In genomic region chr3:98422926-98423325, GRCm38 (mm10) we compare ENCODE assay signal across 24 mouse cellular contexts. TPM values are rescaled to one million over a fixed set of nuclear protein-coding genes. Genes with fewer than 3 reads are reported as not detected.
DNase-seq lines count a peak whose midpoint lies in the region; ATAC-seq and TF ChIP-seq lines count a peak whose summit lies in the region.
"Had no signal": no experiment of that assay in that cellular context is flagged by ENCODE, and none has a peak within 500 bp of the region (broad histone marks: within the 10 kb centered on the region; RNA-seq: fewer than 3 reads in every experiment).

No protein-coding gene starts in this region.

- no peaks in the 10 kb centered on the region for H3K27me3 ChIP-seq in kidney, adult 2 months (replicated peaks; ENCODE audit: control insufficient read depth, insufficient read depth, low read length)
- H3K27me3 ChIP-seq in lung, embryonic 14.5 days (ENCODE audit: insufficient read depth, low read length): peaks cover 4% of the 10 kb centered on the region; the same call in 1 of the 2 replicates
- H3K27me3 ChIP-seq: Patski had no signal

- H3K36me3 ChIP-seq in kidney, adult 2 months (ENCODE audit: control insufficient read depth, insufficient read depth, low read length): no peaks in the 10 kb centered on the region
- H3K36me3 ChIP-seq in lung, embryonic 14.5 days (ENCODE audit: insufficient read depth): no peaks in the 10 kb centered on the region; the same call in 1 of the 2 replicates

- peak; percentile 56 for DNase-seq in kidney, adult 2 months
- DNase-seq in kidney, adult 11 months: no peak
- DNase-seq in lung, embryonic 14.5 days: peak; percentile 41
- no peak for DNase-seq in lung, postnatal 4 days
- DNase-seq in 416B (ENCODE audit: low read depth) (peak; percentile 35), R1 (ENCODE audit: low read depth, low spot score) (peak; percentile 0)
- DNase-seq in spleen, postnatal 36 days (ENCODE audit: low spot score in 2 of 2): no peak
- DNase-seq: adrenal gland, adult 8-10 months; B cell, adult 2 months; cerebellum, adult 11 months; cerebellum, adult 8-10 months; forebrain, postnatal 0 days; gastrocnemius, postnatal 14 days; heart, adult 2 months; heart, postnatal 14 days had no signal

- 59% methylated on average over 4 of the region's 4 CpGs for WGBS in kidney, adult 2 months
- 69% methylated on average over 4 of the region's 4 CpGs for WGBS in lung, embryonic 14.5 days

- H3K4me2 ChIP-seq in lung, embryonic 14.5 days: no peak overlapping the region
- H3K4me2 ChIP-seq: embryonic facial prominence, embryonic 13.5 days; forebrain, embryonic 13.5 days; heart, embryonic 11.5 days; heart, embryonic 15.5 days; hindbrain, embryonic 15.5 days had no signal

- no peak overlapping the region for H3K4me3 ChIP-seq in kidney, adult 2 months (ENCODE audit: insufficient read depth, low read depth, low read length)
- no peak overlapping the region for H3K4me3 ChIP-seq in lung, embryonic 14.5 days (ENCODE audit: low read depth, low read length)
- H3K4me3 ChIP-seq: embryonic facial prominence, embryonic 13.5 days; forebrain, embryonic 13.5 days; heart, adult 2 months; heart, embryonic 15.5 days; hindbrain, embryonic 15.5 days had no signal

- no peak overlapping the region for H3K27ac ChIP-seq in kidney, adult 2 months (ENCODE audit: insufficient read depth, low read depth, low read length)
- no peak overlapping the region for H3K27ac ChIP-seq in lung, embryonic 14.5 days (ENCODE audit: low read depth)
- H3K27ac ChIP-seq: embryonic facial prominence, embryonic 13.5 days; forebrain, embryonic 13.5 days; heart, adult 2 months; heart, embryonic 15.5 days; hindbrain, embryonic 15.5 days had no signal

- no peak for ATAC-seq in lung, embryonic 14.5 days (ENCODE audit: insufficient read depth)
- ATAC-seq: CD4-positive, CD25-positive, alpha-beta regulatory T cell, adult 4 months; forebrain, embryonic 13.5 days; forebrain, postnatal 0 days; Patski had no signal

- H3K9me3 ChIP-seq in lung, embryonic 14.5 days (ENCODE audit: low read depth, low read length): no peaks in the 10 kb centered on the region
- H3K9me3 ChIP-seq: embryonic facial prominence, embryonic 13.5 days; forebrain, embryonic 13.5 days; heart, embryonic 15.5 days; hindbrain, embryonic 15.5 days had no signal

- no peak for TF ChIP-seq CTCF in kidney, adult 2 months (conservative IDR thresholded peaks at IDR 0.05; ENCODE audit: insufficient read depth, insufficient read length, low read depth, low read length)
- TF ChIP-seq CTCF in lung, embryonic 14.5 days (IDR thresholded peaks at IDR 0.05; ENCODE audit: low read depth): no peak

- TF ChIP-seq POLR2A in kidney, adult 2 months (IDR thresholded peaks at IDR 0.05; ENCODE audit: low read depth, low read length): no peak

- H3K9ac ChIP-seq in lung, embryonic 14.5 days: no peak overlapping the region
- H3K9ac ChIP-seq: embryonic facial prominence, embryonic 13.5 days; forebrain, embryonic 13.5 days; forebrain, postnatal 0 days; heart, embryonic 15.5 days; hindbrain, embryonic 15.5 days had no signal

- H3K4me1 ChIP-seq in kidney, adult 2 months (ENCODE audit: control insufficient read depth, insufficient read depth, low read length): peaks cover 16% of the 10 kb centered on the region; the same call in 1 of the 2 replicates
- H3K4me1 ChIP-seq in lung, embryonic 14.5 days (ENCODE audit: insufficient read depth): no peaks in the 10 kb centered on the region; the same call in 1 of the 2 replicates

RNA-seq across cellular contexts. Expression of gene Gm4450, which starts 34.0 kb away (rescaled TPM):
- polyA plus RNA-seq in kidney, adult 2 months (2012; rRNA removed): 306 and 370 TPM in 2 replicates
- not detected in 2 replicates for polyA plus RNA-seq in lung, embryonic 14.5 days (2014; fragmentation: Nextera tagmentation; extraction: Ambion mirVana)
- polyA plus RNA-seq: brain, embryonic 14.5 days; CD4-positive, CD25-positive, alpha-beta regulatory T cell, adult 4 months; embryonic facial prominence, embryonic 13.5 days; forebrain, embryonic 13.5 days; forebrain, postnatal 0 days; gonadal fat pad, adult 2 months; heart, adult 2 months; heart, embryonic 11.5 days; heart, embryonic 15.5 days; hindbrain, embryonic 15.5 days had no signal

RNA-seq across cellular contexts. Expression of gene Zfp697, which starts 40.7 kb away (rescaled TPM):
- polyA plus RNA-seq in kidney, adult 2 months (2012; rRNA removed): 14.7 and 16.2 TPM in 2 replicates
- polyA plus RNA-seq in lung, embryonic 14.5 days (2014; fragmentation: Nextera tagmentation; extraction: Ambion mirVana): 9.1 and 10.2 TPM in 2 replicates
- polyA plus RNA-seq: CD4-positive, CD25-positive, alpha-beta regulatory T cell, adult 4 months had no signal

Comparison
In these comparisons a context has a peak if more than half of its experiments do, and no peak if none do; other contexts are left out.
1. DNase-seq: peak in kidney, adult 2 months (single experiment), lung, embryonic 14.5 days (single experiment), 416B (single experiment) and R1 (single experiment); none in kidney, adult 11 months (single experiment), lung, postnatal 4 days (0 of 2) and spleen, postnatal 36 days (0 of 2).
2. RNA of gene Gm4450, which starts 34.0 kb away (polyA plus RNA-seq): 306 to 370 TPM in kidney, adult 2 months; not detected in lung, embryonic 14.5 days; every median in the first group is over 100 times any median in the second.